In the genomic region with DNA sequence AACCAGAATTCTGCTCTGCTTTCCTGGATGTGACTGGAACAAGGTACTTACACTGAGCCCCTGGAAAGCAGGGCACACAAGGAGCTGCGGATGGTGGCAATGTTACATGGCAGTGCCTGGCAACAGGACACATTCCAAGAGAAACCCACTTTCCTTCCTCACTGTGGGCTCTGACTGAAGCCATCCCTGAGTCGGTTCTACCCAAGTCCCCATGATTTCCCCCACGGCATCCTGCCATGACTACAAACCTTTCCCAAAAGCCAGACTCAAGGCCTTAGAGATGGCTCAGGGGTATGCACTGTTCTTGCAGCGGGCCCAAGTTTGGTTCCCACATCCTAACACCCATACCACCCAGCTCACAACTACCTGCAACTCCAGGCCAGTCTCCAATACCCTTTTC, we compare ENCODE assay signal across 25 mouse cellular contexts. TPM values are rescaled to one million over a fixed set of nuclear protein-coding genes. Genes with fewer than 3 reads are reported as not detected.
DNase-seq lines count a peak whose midpoint lies in the region; TF ChIP-seq lines count a peak whose summit lies in the region.
"Had no signal": no experiment of that assay in that cellular context is flagged by ENCODE, and none has a peak within 500 bp of the region (broad histone marks: within the 10 kb centered on the region; RNA-seq: fewer than 3 reads in every experiment).

No protein-coding gene starts in this region.

- no peaks in the 10 kb centered on the region for H3K36me3 ChIP-seq in heart, adult 2 months (ENCODE audit: control insufficient read depth, insufficient read depth, low read length)
- peaks cover 7% of the 10 kb centered on the region for H3K36me3 ChIP-seq in spleen, adult 2 months (ENCODE audit: control insufficient read depth, insufficient read depth, low read length)

- 87% methylated on average over 4 of the region's 4 CpGs for WGBS in heart, adult 2 months
- WGBS in spleen, adult 2 months: 93% methylated on average over 4 of the region's 4 CpGs
- 89% methylated on average over 4 of the region's 4 CpGs for WGBS in bone marrow, adult 2 months

- H3K79me2 ChIP-seq in heart, adult 2 months (replicated peaks; ENCODE audit: control insufficient read depth, insufficient read depth, low read length): no peaks in the 10 kb centered on the region

- no peak for TF ChIP-seq EP300 in heart, adult 2 months (IDR thresholded peaks at IDR 0.05; ENCODE audit: insufficient read depth, low read depth, low read length)

- TF ChIP-seq CTCF in heart, adult 2 months (IDR thresholded peaks at IDR 0.05): no peak
- TF ChIP-seq CTCF in spleen, adult 2 months (IDR thresholded peaks at IDR 0.05; ENCODE audit: extremely low read depth, insufficient read depth, insufficient read length, insufficient replicate concordance): no peak
- TF ChIP-seq CTCF in bone marrow, adult 2 months (IDR thresholded peaks at IDR 0.05; ENCODE audit: control insufficient read depth, insufficient read depth, low read length): no peak

- intact Hi-C loops in heart, adult 2 months (cut with DNase I): no loop called here

- no peaks in the 10 kb centered on the region for H3K4me1 ChIP-seq in heart, adult 2 months (ENCODE audit: control insufficient read depth, insufficient read depth, low read length)
- H3K4me1 ChIP-seq in spleen, adult 2 months (ENCODE audit: control insufficient read depth, insufficient read depth, insufficient read length): peaks cover 18% of the 10 kb centered on the region
- H3K4me1 ChIP-seq in bone marrow, adult 2 months (ENCODE audit: control insufficient read depth, insufficient read depth, low read length): peaks cover 2% of the 10 kb centered on the region; the same call in 1 of the 2 replicates
- H3K4me1 ChIP-seq: embryonic facial prominence, embryonic 13.5 days; embryonic facial prominence, embryonic 15.5 days; forebrain, embryonic 10.5 days; forebrain, embryonic 12.5 days had no signal

- no peaks in the 10 kb centered on the region for H3K27me3 ChIP-seq in heart, adult 2 months (ENCODE audit: control insufficient read depth, insufficient read depth, low read length)
- H3K27me3 ChIP-seq in spleen, adult 2 months (ENCODE audit: control insufficient read depth, insufficient read depth, low read length): no peaks in the 10 kb centered on the region
- H3K27me3 ChIP-seq: CH12.LX; embryonic facial prominence, embryonic 13.5 days; embryonic facial prominence, embryonic 15.5 days; forebrain, embryonic 12.5 days; Patski had no signal

- H3K27ac ChIP-seq in heart, adult 2 months: no peak overlapping the region
- H3K27ac ChIP-seq in spleen, adult 2 months (ENCODE audit: insufficient read depth, low read length): peak overlapping the region; percentile 84
- peak overlapping the region; percentile 15; the same call in 1 of the 2 replicates for H3K27ac ChIP-seq in bone marrow, adult 2 months (ENCODE audit: control insufficient read depth, insufficient read depth, low read depth, low read length, poor library complexity)
- H3K27ac ChIP-seq: embryonic facial prominence, embryonic 13.5 days; embryonic facial prominence, embryonic 15.5 days; forebrain, embryonic 10.5 days; forebrain, embryonic 12.5 days had no signal

- peak; percentile 63 for DNase-seq in heart, adult 11 months
- no peak for DNase-seq in heart, adult 2 months
- no peak for DNase-seq in spleen, adult 2 months (ENCODE audit: low read depth in 1 of 2, low spot score in 2 of 2)
- DNase-seq in spleen, postnatal 4 days (ENCODE audit: low spot score in 2 of 2): no peak
- peak; percentile 21 for DNase-seq in thymus, postnatal 25 days
- no peak for DNase-seq in thymus, postnatal 10 days (ENCODE audit: low spot score in 2 of 2)
- DNase-seq in right cerebral cortex, postnatal 10 days (ENCODE audit: low spot score in 2 of 2): no peak
- DNase-seq: adrenal gland, adult 8-10 months; adrenal gland, postnatal 14 days; adrenal gland, postnatal 36 days; cerebellum, adult 11 months; cerebellum, adult 18-20 months; cerebellum, adult 8-10 months; cerebellum, adult 9-11 months; cerebellum, postnatal 14 days; cerebellum, postnatal 36 days; embryo, embryonic 11 days had no signal

- no peak overlapping the region for H3K4me3 ChIP-seq in heart, adult 2 months
- no peak overlapping the region for H3K4me3 ChIP-seq in spleen, adult 2 months (ENCODE audit: extremely low read depth, insufficient read depth, insufficient read length)
- H3K4me3 ChIP-seq in bone marrow, adult 2 months (replicated peaks; ENCODE audit: control insufficient read depth, low read depth, low read length): no peak overlapping the region
- H3K4me3 ChIP-seq: embryonic facial prominence, embryonic 13.5 days; embryonic facial prominence, embryonic 15.5 days; erythroblast, embryonic 14.5 days; forebrain, embryonic 10.5 days; forebrain, embryonic 12.5 days had no signal

- H3K9ac ChIP-seq in heart, adult 2 months (ENCODE audit: low read depth, low read length): no peak overlapping the region
- H3K9ac ChIP-seq: embryonic facial prominence, embryonic 13.5 days; embryonic facial prominence, embryonic 15.5 days; forebrain, embryonic 12.5 days had no signal

- TF ChIP-seq POLR2A in heart, adult 2 months (IDR thresholded peaks at IDR 0.05; ENCODE audit: insufficient read depth, low read depth, low read length): no peak
- TF ChIP-seq POLR2A in spleen, adult 2 months (IDR thresholded peaks at IDR 0.05; ENCODE audit: low read depth, low read length): no peak
- TF ChIP-seq POLR2A in bone marrow, adult 2 months (IDR thresholded peaks at IDR 0.05; ENCODE audit: borderline replicate concordance, control insufficient read depth, low read depth, low read length): no peak

RNA-seq across cellular contexts. Expression of a gene that starts 28.2 kb away (rescaled TPM):
- 10 to 100 TPM; 12.9 to 15.2 TPM for total RNA-seq in heart, adult 2 months (2021)
- 6.6 and 12.4 TPM in 2 replicates for polyA plus RNA-seq in heart, adult 2 months (2012; rRNA removed)
- 12.7 and 15.1 TPM in 2 replicates for polyA plus RNA-seq in spleen, adult 2 months (2012; rRNA removed)
- polyA plus RNA-seq in bone marrow, adult 2 months (2011; ENCODE audit: insufficient read depth, insufficient read length, low replicate concordance, missing spikeins): 65.3 and 78.5 TPM in 2 replicates

Comparison
In these comparisons a context has a peak if more than half of its experiments do, and no peak if none do; other contexts are left out.
1. DNase-seq: peak in heart, adult 11 months (single experiment) and thymus, postnatal 25 days (single experiment); none in heart, adult 2 months (0 of 2), spleen, adult 2 months (0 of 2), spleen, postnatal 4 days (0 of 2), thymus, postnatal 10 days (0 of 2) and right cerebral cortex, postnatal 10 days (0 of 2).